Mouse (Mus musculus): Measurements from ENCODE around the gene Gucd1. TPM values are rescaled to one million over a fixed set of nuclear protein-coding genes. Genes with fewer than 3 reads are reported as not detected.
"Not testable (repeated sequence)": the region's sequence is repeated elsewhere in the genome, so short reads cannot be mapped to it uniquely, and the experiment has no call there.

Gene Gucd1
- polyA plus RNA-seq, 1 experiment, result 80.5 TPM

DNA sequence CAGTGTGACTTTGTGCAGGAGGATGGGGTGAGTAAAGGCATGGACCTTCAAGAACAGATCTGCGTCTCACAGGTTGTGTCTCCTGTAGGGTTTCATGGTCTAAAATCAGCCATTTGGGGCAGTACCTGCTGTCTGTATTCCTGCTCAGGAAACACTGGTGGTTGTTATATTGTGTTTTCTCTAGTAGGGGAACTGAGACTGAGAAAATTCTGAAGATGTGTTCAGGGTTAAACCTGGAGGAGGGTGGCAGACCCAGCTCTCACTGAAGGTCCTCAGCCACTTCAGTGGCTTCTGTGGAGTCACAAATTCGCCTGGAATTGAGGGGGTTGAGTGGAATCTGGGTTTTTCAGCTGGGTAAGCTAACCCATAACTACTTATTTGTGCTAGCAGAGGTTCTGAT, 12.6 kb upstream of the Gucd1 start:
- H3K4me1 ChIP-seq (replicated peaks; ENCODE audit: control insufficient read depth, insufficient read depth, low read length), result peaks cover 24% of the 10 kb centered on the region
- H3K36me3 ChIP-seq (ENCODE audit: control insufficient read depth, insufficient read depth, low read length), result peaks cover 16% of the 10 kb centered on the region
- no peak overlapping the region for H3K4me3 ChIP-seq (ENCODE audit: control insufficient read depth, insufficient read depth, low read length)
- WGBS, result 80% methylated on average over 2 of the region's 2 CpGs
- no peak for DNase-seq
- peak overlapping the region; percentile 28; the same call in 1 of the 2 replicates for H3K27ac ChIP-seq (ENCODE audit: control insufficient read depth, insufficient read depth, low read length)
- no peaks in the 10 kb centered on the region for H3K27me3 ChIP-seq (ENCODE audit: control insufficient read depth, insufficient read depth, low read length)
- TF ChIP-seq POLR2A (IDR thresholded peaks at IDR 0.05; ENCODE audit: control insufficient read depth, extremely low read depth, insufficient read depth, low read length, poor library complexity) (no peak), CTCF (IDR thresholded peaks at IDR 0.05; ENCODE audit: borderline replicate concordance, control insufficient read depth, extremely low read depth, insufficient read depth, low read length, poor library complexity) (no peak)

DNA sequence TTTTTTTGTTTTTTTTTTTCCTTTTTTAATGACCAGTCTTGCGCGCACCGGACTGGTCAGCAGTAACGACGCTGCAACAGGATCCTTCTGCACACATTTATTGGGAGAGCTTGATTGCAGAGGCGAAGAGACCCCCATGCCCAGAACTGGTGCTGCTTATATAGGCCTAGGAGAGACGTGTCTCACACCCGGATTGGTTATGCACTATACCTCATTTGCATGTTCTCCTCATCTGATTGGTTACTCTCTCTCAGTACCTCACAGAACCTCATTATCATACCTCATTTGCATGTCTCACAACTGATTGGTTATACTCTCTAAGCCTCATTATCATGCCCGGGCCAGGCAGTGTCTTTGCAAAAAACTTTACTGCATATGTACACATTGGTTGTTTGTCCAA, 7.7 kb upstream of the Gucd1 start:
- peaks cover 15% of the 10 kb centered on the region for H3K36me3 ChIP-seq (ENCODE audit: control insufficient read depth, insufficient read depth, low read length)
- H3K27ac ChIP-seq (ENCODE audit: control insufficient read depth, insufficient read depth, low read length); DNase-seq; H3K4me3 ChIP-seq (ENCODE audit: control insufficient read depth, insufficient read depth, low read length); H3K4me1 ChIP-seq (replicated peaks; ENCODE audit: control insufficient read depth, insufficient read depth, low read length); H3K27me3 ChIP-seq (ENCODE audit: control insufficient read depth, insufficient read depth, low read length): not testable (repeated sequence)
- 98% methylated on average over 9 of the region's 9 CpGs for WGBS

DNA sequence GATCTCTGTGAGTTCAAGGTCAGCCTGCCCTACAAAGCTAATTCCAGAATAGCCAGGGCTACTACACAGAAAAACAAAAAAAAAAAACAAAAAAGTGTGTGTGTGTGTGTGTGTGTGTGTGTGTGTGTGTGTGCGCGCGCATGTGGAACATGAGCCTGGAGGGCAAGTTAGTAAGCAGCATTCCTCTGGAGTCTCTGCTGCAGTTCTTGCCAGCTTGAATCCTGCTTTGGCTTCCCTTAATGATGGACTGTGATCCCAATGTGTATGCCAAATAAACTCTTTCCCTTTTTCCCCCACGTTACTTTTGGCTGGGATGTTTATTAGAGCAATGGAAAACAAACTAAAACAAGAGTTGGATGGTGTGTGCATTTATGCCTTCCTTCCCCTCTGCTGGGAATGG, 3.9 kb upstream of the Gucd1 start:
- Histone ChIP-seq H3K27ac (ENCODE audit: control insufficient read depth, insufficient read depth, low read length) (no peak overlapping the region), H3K36me3 (ENCODE audit: control insufficient read depth, insufficient read depth, low read length) (peaks cover 19% of the 10 kb centered on the region), H3K4me1 (replicated peaks; ENCODE audit: control insufficient read depth, insufficient read depth, low read length) (peaks cover 2% of the 10 kb centered on the region), H3K4me3 (ENCODE audit: control insufficient read depth, insufficient read depth, low read length) (no peak overlapping the region), H3K27me3 (ENCODE audit: control insufficient read depth, insufficient read depth, low read length) (no peaks in the 10 kb centered on the region)
- WGBS, result 95% methylated on average over 4 of the region's 4 CpGs
- TF ChIP-seq CTCF (IDR thresholded peaks at IDR 0.05; ENCODE audit: borderline replicate concordance, control insufficient read depth, extremely low read depth, insufficient read depth, low read length, poor library complexity), result no peak
- TF ChIP-seq POLR2A (IDR thresholded peaks at IDR 0.05; ENCODE audit: control insufficient read depth, extremely low read depth, insufficient read depth, low read length, poor library complexity), result no peak
- no peak for DNase-seq

DNA sequence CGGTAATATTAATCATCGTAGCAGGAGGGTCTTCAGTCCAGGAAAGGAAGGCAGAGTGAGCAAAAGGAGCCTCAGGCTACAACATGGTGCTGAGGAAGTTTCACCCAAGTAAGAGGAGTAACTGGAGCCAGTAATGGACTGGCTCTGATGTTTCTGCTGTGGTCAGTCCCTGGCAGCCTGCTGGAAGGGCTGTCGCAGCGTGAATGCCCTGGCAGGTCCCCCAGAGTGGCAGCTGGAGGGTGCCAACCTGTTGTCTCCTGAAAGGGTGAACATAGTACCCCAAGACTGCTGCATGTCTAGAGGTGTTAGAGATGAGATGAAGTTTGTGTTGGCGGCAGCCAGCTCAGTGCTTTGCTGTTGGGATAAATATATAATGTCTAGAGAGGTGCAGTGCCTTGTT, 2.8 kb upstream of the Gucd1 start:
- no peak for TF ChIP-seq CTCF (IDR thresholded peaks at IDR 0.05; ENCODE audit: borderline replicate concordance, control insufficient read depth, extremely low read depth, insufficient read depth, low read length, poor library complexity)
- TF ChIP-seq POLR2A (IDR thresholded peaks at IDR 0.05; ENCODE audit: control insufficient read depth, extremely low read depth, insufficient read depth, low read length, poor library complexity), result no peak
- DNase-seq, result no peak
- peaks cover 6% of the 10 kb centered on the region for H3K4me1 ChIP-seq (replicated peaks; ENCODE audit: control insufficient read depth, insufficient read depth, low read length)
- 96% methylated on average over 5 of the region's 5 CpGs for WGBS
- H3K27me3 ChIP-seq (ENCODE audit: control insufficient read depth, insufficient read depth, low read length), result no peaks in the 10 kb centered on the region
- peaks cover 19% of the 10 kb centered on the region for H3K36me3 ChIP-seq (ENCODE audit: control insufficient read depth, insufficient read depth, low read length)
- H3K4me3 ChIP-seq (ENCODE audit: control insufficient read depth, insufficient read depth, low read length), result no peak overlapping the region
- no peak overlapping the region for H3K27ac ChIP-seq (ENCODE audit: control insufficient read depth, insufficient read depth, low read length)

DNA sequence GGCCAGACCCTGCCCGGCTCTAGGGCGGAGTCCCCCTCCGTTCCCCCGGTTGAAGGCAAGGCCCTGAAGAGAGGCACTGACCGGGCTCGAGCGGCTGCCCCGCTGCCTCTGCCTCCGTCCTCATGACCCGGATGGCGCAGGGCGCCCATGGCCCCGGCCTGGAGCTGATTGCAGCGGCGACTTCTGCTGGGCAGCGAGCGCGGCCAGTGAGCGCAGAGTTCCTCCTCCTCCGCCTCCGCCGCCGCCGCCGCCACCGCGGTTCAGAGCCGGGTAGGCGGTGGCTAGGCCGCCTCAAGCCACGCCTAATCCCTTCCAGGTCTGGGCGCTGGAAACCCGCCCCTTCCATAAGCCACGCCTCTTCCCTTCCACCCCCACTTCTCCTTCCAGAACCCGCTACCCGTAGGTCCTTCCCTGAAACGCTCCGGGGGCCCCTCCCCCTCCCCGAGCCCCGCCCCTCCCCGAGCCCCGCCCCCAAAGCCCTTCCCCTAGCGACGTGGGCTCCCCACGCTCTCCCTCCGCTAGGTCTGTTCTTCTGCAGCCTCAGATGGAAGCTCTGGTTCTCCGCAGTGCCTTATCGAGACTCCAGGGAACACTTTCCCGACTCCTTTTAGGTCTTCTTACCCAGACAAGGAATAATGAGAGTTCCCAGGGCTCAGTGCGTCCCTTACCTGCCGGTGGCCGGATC, 557 bp downstream of the Gucd1 start, which contains the start of gene Snrpd3:
Gene Snrpd3 (plus strand): TSS at position 479 of the 685 bp plus-strand sequence.
- DNase-seq, result peak; percentile 93
- peaks cover 13% of the 10 kb centered on the region; the same call in 1 of the 2 replicates for H3K36me3 ChIP-seq (ENCODE audit: control insufficient read depth, insufficient read depth, low read length)
- H3K27ac ChIP-seq (ENCODE audit: control insufficient read depth, insufficient read depth, low read length), result peak within 1 kb of the TSS; percentile 93
- peak within 1 kb of the TSS; percentile 86 for H3K4me3 ChIP-seq (ENCODE audit: control insufficient read depth, insufficient read depth, low read length)
- TF ChIP-seq CTCF (IDR thresholded peaks at IDR 0.05; ENCODE audit: borderline replicate concordance, control insufficient read depth, extremely low read depth, insufficient read depth, low read length, poor library complexity) (no peak), POLR2A (IDR thresholded peaks at IDR 0.05; ENCODE audit: control insufficient read depth, extremely low read depth, insufficient read depth, low read length, poor library complexity) (peak; percentile 67; the same call in 1 of the 2 replicates)
- no peaks in the 10 kb centered on the region for H3K27me3 ChIP-seq (ENCODE audit: control insufficient read depth, insufficient read depth, low read length)
- under 1% methylated on average over 52 of the region's 52 CpGs for WGBS
- peaks cover 12% of the 10 kb centered on the region for H3K4me1 ChIP-seq (replicated peaks; ENCODE audit: control insufficient read depth, insufficient read depth, low read length)

DNA sequence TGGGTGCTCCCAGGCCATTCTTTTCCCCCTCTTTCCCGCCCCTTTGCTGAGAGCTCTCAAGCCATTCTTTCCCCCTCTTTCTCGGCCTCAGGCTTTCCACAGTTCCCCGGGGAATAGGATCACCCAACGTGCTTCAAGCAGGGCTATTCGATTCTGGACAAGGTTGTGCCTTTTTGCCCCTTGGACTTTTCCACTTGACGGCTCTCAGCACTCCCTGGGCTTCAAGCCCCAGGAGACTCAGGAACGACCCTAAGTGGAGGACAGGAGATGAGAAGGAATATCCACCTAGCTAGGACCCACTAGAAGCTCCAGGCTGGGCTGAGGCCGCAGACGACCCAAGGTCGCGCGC, 1.1 kb downstream of the Gucd1 start:
- no peak for DNase-seq
- H3K4me3 ChIP-seq (ENCODE audit: control insufficient read depth, insufficient read depth, low read length), result peak overlapping the region; percentile 81
- TF ChIP-seq POLR2A (IDR thresholded peaks at IDR 0.05; ENCODE audit: control insufficient read depth, extremely low read depth, insufficient read depth, low read length, poor library complexity) (no peak), CTCF (IDR thresholded peaks at IDR 0.05; ENCODE audit: borderline replicate concordance, control insufficient read depth, extremely low read depth, insufficient read depth, low read length, poor library complexity) (no peak)
- H3K36me3 ChIP-seq (ENCODE audit: control insufficient read depth, insufficient read depth, low read length), result peaks cover 13% of the 10 kb centered on the region; the same call in 1 of the 2 replicates
- 4% methylated on average over 12 of the region's 12 CpGs for WGBS
- peaks cover 12% of the 10 kb centered on the region for H3K4me1 ChIP-seq (replicated peaks; ENCODE audit: control insufficient read depth, insufficient read depth, low read length)
- H3K27me3 ChIP-seq (ENCODE audit: control insufficient read depth, insufficient read depth, low read length), result no peaks in the 10 kb centered on the region
- H3K27ac ChIP-seq (ENCODE audit: control insufficient read depth, insufficient read depth, low read length), result peak overlapping the region; percentile 57; the same call in 1 of the 2 replicates
